Mouse (Mus musculus) kidney, adult 2 months (tissue): ENCODE data around the gene Lrrn2.

Source experiments
- CTCF ChIP-seq: fragments of 200-500 bp; conservative IDR thresholded peaks from 2 replicates; pipeline ENCODE4 v1.5.1; 2011; ENCODE audit warnings: low read depth, mild to moderate bottlenecking, control low read depth, low read length, moderate library complexity, mixed read lengths; ENCODE audit not compliant: insufficient read depth, insufficient read length
- POLR2A ChIP-seq: fragments of 200-500 bp; IDR thresholded peaks from one replicate; pipeline ENCODE4 v1.6.1; 2011; ENCODE audit warnings: low read depth, low read length, control low read depth

GRCm38 (mm10) chr1:132909090-132909489 is 29.0 kb downstream of the Lrrn2 start:
- no peak for TF ChIP-seq CTCF
- no peak for TF ChIP-seq POLR2A
